Mouse (Mus musculus) cortical plate, adult 2 months (tissue): ENCODE measurements around the gene Syt16. TPM values are rescaled to one million over a fixed set of nuclear protein-coding genes. Genes with fewer than 3 reads are reported as not detected.

Experiments
- H3K27ac ChIP-seq: fragments of 200-500 bp; 2 replicates; pipeline ENCODE4 v1.5.1; 2012; ENCODE audit warnings: low read length, control low read depth, inconsistent platforms; ENCODE audit not compliant: insufficient read depth
- H3K4me1 ChIP-seq: fragments of 200-500 bp; 2 replicates; pipeline ENCODE4 v1.6.1; 2011; ENCODE audit warnings: low read length; ENCODE audit not compliant: control insufficient read depth, insufficient read depth
- H3K4me3 ChIP-seq: fragments of 200-500 bp; 2 replicates; pipeline ENCODE4 v1.5.1; 2011; ENCODE audit warnings: mild to moderate bottlenecking, low read length, control low read depth; ENCODE audit not compliant: insufficient read depth
- CTCF ChIP-seq: fragments of 200-500 bp; IDR thresholded peaks from 2 replicates; pipeline ENCODE4 v1.5.1; 2011; ENCODE audit warnings: mild to moderate bottlenecking, control low read depth, low read length; ENCODE audit not compliant: insufficient read depth; ENCODE audit errors: extremely low read depth
- POLR2A ChIP-seq: fragments of 200-500 bp; IDR thresholded peaks from 2 replicates; pipeline ENCODE4 v1.6.1; 2011; ENCODE audit warnings: mild to moderate bottlenecking, low read length, control low read depth; ENCODE audit not compliant: insufficient read depth; ENCODE audit errors: extremely low read depth
- polyA plus RNA-seq: library from polyadenylated mRNA; depleted of rRNA; stranded (reverse); fragments of >200 nt; gene quantifications from 2 replicates; pipeline ENCODE4 v1.2.3, GENCODE M21; 2012

Gene Syt16
- polyA plus RNA-seq, 1 experiment, result 64.3 TPM

GRCm38 (mm10) chr12:74002449-74002848 is 5.0 kb downstream of the Syt16 start:
- TF ChIP-seq CTCF (no peak), POLR2A (no peak)
- peaks cover 5% of the 10 kb centered on the region; the same call in 1 of the 2 replicates for H3K4me1 ChIP-seq
- H3K27ac ChIP-seq, result no peak overlapping the region
- H3K4me3 ChIP-seq, result no peak overlapping the region

DNA sequence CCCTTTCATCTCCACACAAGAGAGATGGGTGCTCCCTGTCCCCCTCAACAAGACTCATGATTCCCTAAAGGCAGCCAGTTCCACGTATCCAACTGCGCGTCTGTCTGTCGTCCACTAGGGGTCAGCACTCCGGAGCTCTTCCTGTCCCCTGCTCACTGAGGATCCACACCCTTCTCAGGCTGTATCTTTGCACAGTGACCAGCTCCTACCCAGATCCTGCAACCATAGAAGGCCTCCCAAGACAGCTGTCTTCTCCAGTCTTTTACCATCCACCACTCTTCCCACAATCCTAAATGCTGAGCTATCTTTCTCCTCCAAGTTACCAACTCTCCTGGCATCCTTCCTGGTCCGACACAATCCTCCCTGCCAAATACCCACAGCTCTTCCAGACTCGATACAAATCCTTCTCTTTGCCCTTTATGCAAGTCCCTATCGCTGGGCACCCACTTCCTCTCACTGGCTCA is 12.0 kb downstream of the Syt16 start:
- H3K27ac ChIP-seq, result no peak overlapping the region
- no peak for TF ChIP-seq POLR2A
- peak; percentile 74 for TF ChIP-seq CTCF
- H3K4me1 ChIP-seq, result no peaks in the 10 kb centered on the region
- H3K4me3 ChIP-seq, result no peak overlapping the region

- H3K4me1 ChIP-seq, result no peaks in the 10 kb centered on the region; the same call in none of the 2 replicates
- TF ChIP-seq CTCF, result peak; percentile 97
- no peak for TF ChIP-seq POLR2A
- no peak overlapping the region for H3K27ac ChIP-seq
These were observed 16.3 kb downstream of the Syt16 start for GRCm38 (mm10) chr12:74013739-74014138.

DNA sequence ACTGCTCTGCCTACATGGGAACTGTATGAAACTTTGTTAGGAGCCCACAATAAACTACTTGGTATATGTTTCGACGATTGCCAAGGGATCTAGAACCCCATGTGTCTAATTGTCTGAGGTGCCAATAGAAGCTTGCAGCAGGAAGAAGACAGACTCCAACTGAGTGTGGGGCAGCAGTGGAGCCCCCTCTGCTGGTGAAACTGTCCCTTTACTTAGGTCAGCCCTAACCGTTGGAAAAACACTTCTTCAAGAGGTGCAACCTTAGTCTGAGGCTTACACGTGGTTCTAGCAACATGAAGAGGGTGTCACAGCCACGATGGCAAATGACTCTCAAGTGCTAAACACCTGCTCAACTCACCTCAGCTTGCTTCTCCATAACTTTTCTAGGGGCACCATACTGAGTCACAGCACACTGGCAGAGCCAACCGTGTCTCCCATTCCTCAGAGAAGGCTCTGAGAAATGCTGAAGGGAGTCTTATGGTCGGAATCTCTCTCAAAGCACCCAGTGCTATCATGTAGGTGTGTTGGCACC is 17.3 kb downstream of the Syt16 start:
- H3K27ac ChIP-seq, result no peak overlapping the region
- no peaks in the 10 kb centered on the region; the same call in none of the 2 replicates for H3K4me1 ChIP-seq
- no peak overlapping the region for H3K4me3 ChIP-seq
- no peak for TF ChIP-seq CTCF
- no peak for TF ChIP-seq POLR2A

More at GRCm38 (mm10) chr12:74013739-74014138, 16.3 kb downstream of the Syt16 start:
- H3K4me3 ChIP-seq, result no peak overlapping the region

DNA sequence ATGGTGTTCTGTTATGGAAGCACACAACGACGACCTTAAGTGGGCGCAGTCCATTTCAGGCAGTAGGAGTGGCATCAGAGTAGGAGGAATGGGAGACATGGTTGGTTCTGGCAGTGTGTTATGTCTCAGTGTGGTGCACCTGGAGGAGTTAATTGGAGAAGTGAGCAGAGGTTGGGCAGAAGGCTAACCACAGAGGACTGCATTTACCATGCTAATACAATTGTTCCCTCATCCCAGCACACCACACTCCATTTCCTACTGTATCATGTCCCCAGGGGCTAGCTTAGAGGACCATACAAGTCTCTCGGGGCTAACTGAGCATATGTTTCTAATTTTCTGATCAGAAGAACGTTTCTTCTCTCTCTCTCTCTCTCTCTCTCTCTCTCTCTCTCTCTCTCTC is 18.0 kb downstream of the Syt16 start:
- H3K4me3 ChIP-seq, result no peak overlapping the region
- no peaks in the 10 kb centered on the region; the same call in none of the 2 replicates for H3K4me1 ChIP-seq
- H3K27ac ChIP-seq, result no peak overlapping the region
- no peak for TF ChIP-seq CTCF
- no peak for TF ChIP-seq POLR2A

GRCm38 (mm10) chr12:74023260-74023659 is 25.8 kb downstream of the Syt16 start:
- no peak overlapping the region for H3K27ac ChIP-seq
- TF ChIP-seq CTCF, result no peak
- TF ChIP-seq POLR2A, result no peak

DNA sequence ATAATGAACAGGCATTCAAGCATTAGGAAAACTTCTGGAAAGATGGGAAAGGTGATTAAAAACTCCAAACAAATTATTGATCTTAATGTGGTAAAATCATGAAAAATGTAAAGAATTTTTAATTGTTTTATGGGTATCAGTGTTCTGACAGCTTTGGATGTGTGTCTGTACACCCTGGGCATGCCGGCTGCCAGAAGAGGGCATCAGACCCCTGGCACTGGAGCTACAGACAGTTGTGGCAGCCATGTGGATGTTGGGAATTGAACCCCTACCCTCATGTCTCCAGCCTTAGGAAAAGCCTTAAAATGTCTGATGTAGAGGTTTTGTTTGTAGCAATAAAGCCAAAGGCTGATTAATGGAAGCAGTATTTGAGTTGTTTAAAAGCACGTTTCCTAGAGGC is 27.5 kb downstream of the Syt16 start:
- no peak overlapping the region for H3K4me3 ChIP-seq
- no peaks in the 10 kb centered on the region for H3K4me1 ChIP-seq
- H3K27ac ChIP-seq, result no peak overlapping the region
- TF ChIP-seq POLR2A (no peak), CTCF (no peak)

More at GRCm38 (mm10) chr12:74023260-74023659, 25.8 kb downstream of the Syt16 start:
- H3K4me1 ChIP-seq, result no peaks in the 10 kb centered on the region
- no peak overlapping the region for H3K4me3 ChIP-seq

DNA sequence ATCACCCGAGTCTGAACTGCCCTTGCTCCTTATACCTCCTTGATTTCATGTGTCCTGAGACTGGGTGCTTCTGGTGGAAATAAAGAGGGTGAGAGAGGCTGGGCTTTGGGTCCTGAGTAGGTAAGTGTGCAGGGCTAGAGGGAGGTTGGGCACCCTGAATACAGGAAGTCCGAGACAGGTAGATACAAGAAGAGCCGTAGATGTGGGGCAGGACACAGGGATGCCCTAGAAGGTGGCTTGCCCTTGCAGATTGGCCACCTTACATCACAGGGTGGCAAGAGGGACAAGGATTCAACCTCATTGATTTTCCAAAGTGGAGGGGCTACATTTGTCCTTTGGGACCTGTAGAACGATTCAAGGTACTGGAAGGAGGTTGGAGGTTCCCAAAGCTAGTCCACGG is 45.8 kb downstream of the Syt16 start:
- H3K27ac ChIP-seq, result no peak overlapping the region
- TF ChIP-seq POLR2A (no peak), CTCF (no peak)

DNA sequence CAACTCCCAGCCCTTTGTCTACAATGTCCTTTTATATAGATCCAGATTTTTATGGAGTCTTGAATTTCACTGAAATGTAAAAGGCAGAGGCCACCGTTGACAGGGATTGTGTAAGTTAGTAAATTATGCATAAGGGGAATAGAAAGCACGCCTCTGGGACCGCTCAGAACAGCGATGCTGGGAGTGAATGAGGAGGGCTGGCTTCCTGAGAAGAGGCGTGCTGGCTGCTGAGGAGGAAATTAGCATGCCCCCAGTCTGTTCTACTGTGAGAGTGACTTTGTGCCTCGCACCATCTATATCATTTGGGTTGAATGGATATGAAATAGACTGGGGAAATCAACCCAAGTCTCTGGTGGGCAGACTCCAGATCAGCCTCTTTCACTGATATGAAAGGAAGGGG is 46.3 kb downstream of the Syt16 start:
- TF ChIP-seq POLR2A (no peak), CTCF (no peak)
- H3K4me3 ChIP-seq, result no peak overlapping the region
- H3K4me1 ChIP-seq, result peaks cover 9% of the 10 kb centered on the region; the same call in 1 of the 2 replicates
- no peak overlapping the region for H3K27ac ChIP-seq

More for the DNA sequence above, 45.8 kb downstream of the Syt16 start:
- H3K4me1 ChIP-seq, result peaks cover 9% of the 10 kb centered on the region; the same call in 1 of the 2 replicates
- H3K4me3 ChIP-seq, result no peak overlapping the region

GRCm38 (mm10) chr12:74044241-74044640 is 46.8 kb downstream of the Syt16 start:
- Histone ChIP-seq H3K4me1 (peaks cover 9% of the 10 kb centered on the region; the same call in 1 of the 2 replicates), H3K4me3 (no peak overlapping the region), H3K27ac (no peak overlapping the region)
- TF ChIP-seq POLR2A, result no peak
- TF ChIP-seq CTCF, result no peak
